17 mouse cellular contexts compared by ENCODE assay signal in the genomic region with DNA sequence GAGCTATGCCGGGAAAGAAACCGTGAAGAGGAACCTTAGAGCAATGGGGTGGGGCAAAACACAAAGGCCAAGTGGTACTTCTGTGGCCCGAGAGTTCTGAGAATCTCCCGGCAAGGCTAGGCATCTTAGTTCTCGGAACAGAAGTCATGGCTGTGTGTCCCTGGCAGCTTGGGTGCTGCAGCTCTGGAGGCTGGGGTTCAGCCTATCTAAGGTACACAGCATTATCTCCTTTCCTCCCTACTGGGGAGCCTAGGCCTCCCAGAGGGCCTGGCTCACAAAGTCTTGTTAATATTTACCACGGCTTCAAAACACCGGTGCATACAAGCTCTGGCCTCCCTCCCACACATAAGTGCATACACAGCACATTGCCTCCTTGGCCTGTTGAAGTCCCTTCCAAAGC. TPM values are rescaled to one million over a fixed set of nuclear protein-coding genes. Genes with fewer than 3 reads are reported as not detected.
DNase-seq lines count a peak whose midpoint lies in the region; ATAC-seq and TF ChIP-seq lines count a peak whose summit lies in the region.
"Had no signal": no experiment of that assay in that cellular context is flagged by ENCODE, and none has a peak within 500 bp of the region (broad histone marks: within the 10 kb centered on the region; RNA-seq: fewer than 3 reads in every experiment).

No protein-coding gene starts in this region.

- H3K4me1 ChIP-seq in megakaryocyte, embryonic 14.5 days: peaks cover 86% of the 10 kb centered on the region
- H3K4me1 ChIP-seq in lung, postnatal 0 days (ENCODE audit: insufficient read depth, low read depth, low read length): peaks cover 3% of the 10 kb centered on the region; the same call in 1 of the 2 replicates
- H3K4me1 ChIP-seq in forebrain, postnatal 0 days (ENCODE audit: insufficient read depth): no peaks in the 10 kb centered on the region
- H3K4me1 ChIP-seq: midbrain, embryonic 13.5 days; neural tube, embryonic 12.5 days had no signal

- peak; percentile 99 for TF ChIP-seq EP300 in lung, postnatal 0 days (IDR thresholded peaks at IDR 0.05)

- H3K4me3 ChIP-seq in megakaryocyte, embryonic 14.5 days (replicated peaks): peak overlapping the region; percentile 85
- H3K4me3 ChIP-seq in lung, postnatal 0 days (ENCODE audit: low read depth, low read length): no peak overlapping the region
- H3K4me3 ChIP-seq in forebrain, postnatal 0 days (ENCODE audit: low read depth, low read length): no peak overlapping the region
- H3K4me3 ChIP-seq: embryonic facial prominence, embryonic 13.5 days; midbrain, embryonic 13.5 days; neural tube, embryonic 12.5 days had no signal

- H3K9me3 ChIP-seq in megakaryocyte, embryonic 14.5 days: no peaks in the 10 kb centered on the region
- no peaks in the 10 kb centered on the region for H3K9me3 ChIP-seq in lung, postnatal 0 days (ENCODE audit: low read length)
- no peaks in the 10 kb centered on the region for H3K9me3 ChIP-seq in forebrain, postnatal 0 days (ENCODE audit: low read length)
- H3K9me3 ChIP-seq: embryonic facial prominence, embryonic 13.5 days; G1E; midbrain, embryonic 13.5 days; neural tube, embryonic 12.5 days had no signal

- DNase-seq in liver: peak; percentile 59
- peak; percentile 82 for DNase-seq in lung, postnatal 0 days (ENCODE audit: low spot score)
- DNase-seq in forebrain, postnatal 0 days: no peak
- no peak for DNase-seq in thymus, postnatal 0 days (ENCODE audit: low spot score)
- DNase-seq in urinary bladder, adult 2 months (ENCODE audit: low spot score): no peak
- no peak for DNase-seq in layer of hippocampus, adult 18-20 months (ENCODE audit: low spot score in 2 of 2)
- DNase-seq: adrenal gland, adult 2 months; cerebellum, adult 18-20 months; right cerebral cortex, postnatal 14 days; thymus, postnatal 25 days had no signal

- H3K9ac ChIP-seq in lung, postnatal 0 days (replicated peaks; ENCODE audit: low read depth): no peak overlapping the region
- H3K9ac ChIP-seq in forebrain, postnatal 0 days: no peak overlapping the region
- H3K9ac ChIP-seq: embryonic facial prominence, embryonic 13.5 days; hindbrain, embryonic 14.5 days; midbrain, embryonic 13.5 days; neural tube, embryonic 12.5 days had no signal

- H3K27ac ChIP-seq in lung, postnatal 0 days (ENCODE audit: low read length): peak overlapping the region; percentile 86
- no peak overlapping the region for H3K27ac ChIP-seq in forebrain, postnatal 0 days (ENCODE audit: low read depth, low read length)
- H3K27ac ChIP-seq: embryonic facial prominence, embryonic 13.5 days; hindbrain, embryonic 14.5 days; midbrain, embryonic 13.5 days; neural tube, embryonic 12.5 days had no signal

- TF ChIP-seq CTCF in lung, postnatal 0 days (IDR thresholded peaks at IDR 0.05): no peak
- TF ChIP-seq CTCF in forebrain, postnatal 0 days (IDR thresholded peaks at IDR 0.05; ENCODE audit: low read depth): no peak

- H3K36me3 ChIP-seq in megakaryocyte, embryonic 14.5 days (replicated peaks; ENCODE audit: low read length): no peaks in the 10 kb centered on the region
- no peaks in the 10 kb centered on the region for H3K36me3 ChIP-seq in lung, postnatal 0 days (ENCODE audit: insufficient read depth, low read length)
- H3K36me3 ChIP-seq in forebrain, postnatal 0 days (ENCODE audit: insufficient read depth): no peaks in the 10 kb centered on the region
- H3K36me3 ChIP-seq: embryonic facial prominence, embryonic 13.5 days; G1E; midbrain, embryonic 13.5 days; neural tube, embryonic 12.5 days had no signal

- no peak for ATAC-seq in megakaryocyte, adult 5-6 weeks (ENCODE audit: poor library complexity, severe bottlenecking)
- peak; percentile 61 for ATAC-seq in lung, postnatal 0 days
- no peak for ATAC-seq in forebrain, postnatal 0 days
- ATAC-seq: midbrain, embryonic 13.5 days had no signal

- no peak overlapping the region for H3K4me2 ChIP-seq in lung, postnatal 0 days (replicated peaks; ENCODE audit: low read depth, low read length)
- no peak overlapping the region for H3K4me2 ChIP-seq in forebrain, postnatal 0 days (ENCODE audit: low read depth)
- H3K4me2 ChIP-seq: embryonic facial prominence, embryonic 13.5 days; hindbrain, embryonic 14.5 days; midbrain, embryonic 13.5 days; neural tube, embryonic 12.5 days had no signal

- no peaks in the 10 kb centered on the region for H3K27me3 ChIP-seq in megakaryocyte, embryonic 14.5 days (replicated peaks)
- H3K27me3 ChIP-seq in lung, postnatal 0 days (replicated peaks; ENCODE audit: insufficient read depth, low read length): no peaks in the 10 kb centered on the region
- H3K27me3 ChIP-seq in forebrain, postnatal 0 days (ENCODE audit: insufficient read depth, low read length): no peaks in the 10 kb centered on the region
- H3K27me3 ChIP-seq: embryonic facial prominence, embryonic 13.5 days; midbrain, embryonic 13.5 days; neural tube, embryonic 12.5 days had no signal

- WGBS in lung, postnatal 0 days: 51% methylated on average over 7 of the region's 7 CpGs
- 85% methylated on average over 7 of the region's 7 CpGs for WGBS in forebrain, postnatal 0 days

RNA-seq across cellular contexts. Expression of gene Vegfa, which starts 59.0 kb away (rescaled TPM):
- 48.1 and 103 TPM in 2 replicates for polyA plus RNA-seq in megakaryocyte, embryonic 14.5 days (2012; ENCODE audit: insufficient read depth, low replicate concordance)
- 5.6 and 9.1 TPM in 2 replicates for total RNA-seq in megakaryocyte, adult 5-6 weeks (2015)
- 4.8 and 11.4 TPM in 2 replicates for total RNA-seq in megakaryocyte, adult 5-6 weeks (2017)
- polyA plus RNA-seq in lung, postnatal 0 days (2015; fragmentation: Nextera tagmentation; extraction: Ambion mirVana): 21.4 and 31.9 TPM in 2 replicates
- 70.7 and 96.5 TPM in 2 replicates for total RNA-seq in forebrain, postnatal 0 days (2014; rRNA removed)
- 2.0 and 2.3 TPM in 2 replicates for polyA plus RNA-seq in forebrain, postnatal 0 days (2015; fragmentation: Nextera tagmentation; extraction: Ambion mirVana)
- 1.1 and 1.3 TPM in 2 replicates for polyA plus RNA-seq in thymus, postnatal 0 days (2015; fragmentation: Nextera tagmentation; extraction: Ambion mirVana)
- 98.3 and 138 TPM in 2 replicates for polyA plus RNA-seq in urinary bladder, adult 2 months (2012; rRNA removed)
- total RNA-seq in layer of hippocampus, adult 18-20 months (2021): 10 to 100 TPM; 61.8 to 68.9 TPM

Comparison
In these comparisons a context has a peak if more than half of its experiments do, and no peak if none do; other contexts are left out.
1. DNase-seq: peak in liver (single experiment) and lung, postnatal 0 days (single experiment); none in forebrain, postnatal 0 days (single experiment), thymus, postnatal 0 days (single experiment), urinary bladder, adult 2 months (single experiment) and layer of hippocampus, adult 18-20 months (0 of 2).